Mouse (Mus musculus) testis, postnatal 10 days (tissue): Measurements from ENCODE around the gene Rpl10-ps3.

Source experiments
- DNase-seq: peaks from one replicate; pipeline ENCODE4 v3.0.0; 2021; ENCODE audit warnings: low spot score

Gene Rpl10-ps3

DNA sequence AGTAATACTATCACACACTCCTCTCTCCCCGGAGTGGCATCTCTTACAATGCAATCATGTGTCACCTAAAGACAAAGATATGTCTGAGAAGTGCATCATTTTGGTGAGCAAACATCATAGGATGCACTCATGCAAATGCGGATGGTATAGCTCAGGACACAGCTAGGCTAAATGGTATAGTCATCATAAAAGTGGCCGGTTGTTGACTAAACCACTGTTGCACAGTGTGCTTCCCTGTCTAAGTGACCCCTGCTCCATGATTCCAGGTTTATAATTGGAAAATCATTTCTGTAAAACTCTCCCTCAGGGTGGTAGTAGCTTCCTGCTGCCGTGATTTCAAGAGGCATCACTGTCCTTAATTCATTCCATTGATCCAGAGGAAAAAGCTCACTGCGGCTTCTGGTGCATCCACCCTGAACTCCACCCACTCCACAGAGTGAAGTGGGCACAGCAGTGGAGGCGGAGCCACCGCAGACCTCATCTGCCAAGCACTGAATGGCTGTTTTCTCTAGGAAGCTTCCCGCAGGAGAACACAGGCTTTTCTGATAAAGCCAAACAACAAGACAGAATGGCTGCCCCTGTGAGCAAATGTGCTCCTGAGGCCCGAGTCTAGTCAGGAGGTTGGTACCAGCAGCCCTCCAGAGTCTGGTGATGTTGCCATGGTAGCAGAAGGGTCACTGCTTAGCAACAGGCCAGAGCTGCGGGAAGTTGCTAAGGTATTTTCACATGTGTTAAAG, 38.9 kb downstream of the Rpl10-ps3 start:
- no peak for DNase-seq

GRCm38 (mm10) chr9:50305046-50305445, 39.7 kb downstream of the Rpl10-ps3 start:
- DNase-seq: no peak

DNA sequence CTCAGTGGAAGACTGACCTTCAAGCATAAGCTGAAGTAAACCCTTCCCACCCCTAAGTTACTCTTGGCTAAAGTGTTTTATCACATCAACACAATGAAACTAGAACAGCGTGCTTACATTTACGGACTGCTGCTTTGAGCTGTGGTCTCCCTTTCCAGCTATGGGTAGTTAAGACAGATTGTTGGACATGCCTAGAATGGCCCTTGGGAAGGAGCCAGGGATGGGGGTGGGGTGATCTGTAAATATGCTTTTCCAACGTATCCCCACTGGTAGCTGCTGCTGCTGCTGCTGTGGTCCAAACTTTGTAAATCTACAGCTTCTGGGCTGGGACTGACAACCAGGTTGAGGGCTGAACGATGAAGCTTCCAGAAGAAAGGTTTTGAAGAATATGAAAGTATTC, 40.8 kb downstream of the Rpl10-ps3 start:
- DNase-seq: peak; percentile 51

- no peak for DNase-seq
Measured at GRCm38 (mm10) chr9:50301722-50302121, 43.0 kb downstream of the Rpl10-ps3 start.

DNA sequence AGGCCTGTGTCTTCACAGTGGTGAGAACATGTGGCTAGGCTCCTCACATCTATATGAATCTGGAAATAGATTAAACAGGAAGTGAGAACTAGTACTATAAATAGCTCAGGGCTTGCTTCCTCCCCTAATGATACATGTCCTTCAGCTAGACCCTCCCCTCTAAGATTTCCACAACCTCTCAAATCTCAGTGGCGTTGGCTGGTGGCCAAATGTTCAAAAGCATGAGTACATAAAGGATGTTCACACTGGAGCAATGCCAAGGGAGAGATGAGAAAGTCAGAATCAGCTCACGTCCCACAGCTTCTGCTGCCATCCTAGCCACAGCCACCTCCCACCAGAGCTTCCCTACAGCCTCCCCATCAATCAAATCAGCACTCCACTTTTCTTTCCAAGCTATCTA, 46.4 kb downstream of the Rpl10-ps3 start:
- no peak for DNase-seq
